8 mouse cellular contexts compared by ENCODE assay signal in the genomic region with DNA sequence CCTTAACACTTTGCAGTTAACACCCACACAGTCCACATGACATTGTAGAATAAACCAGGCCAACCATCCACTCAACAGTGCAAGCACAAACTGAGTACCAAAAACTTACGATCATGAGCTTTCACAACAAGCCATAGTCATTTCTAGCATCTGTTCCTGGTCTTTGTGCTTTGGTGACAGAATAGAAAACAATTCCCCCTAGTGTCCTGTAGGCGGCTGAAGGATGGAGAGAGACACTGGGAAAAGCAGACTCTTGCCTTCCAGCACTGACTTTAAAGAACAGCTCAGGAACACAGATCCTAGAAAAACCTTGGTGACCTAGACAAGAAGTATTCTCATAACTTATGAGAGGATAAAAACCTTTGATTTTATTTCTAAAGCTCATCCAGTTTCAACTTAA. TPM values are rescaled to one million over a fixed set of nuclear protein-coding genes. Genes with fewer than 3 reads are reported as not detected.
DNase-seq lines count a peak whose midpoint lies in the region; ATAC-seq and TF ChIP-seq lines count a peak whose summit lies in the region.

No protein-coding gene starts in this region.

- H3K9me3 ChIP-seq in limb, embryonic 12.5 days = no peaks in the 10 kb centered on the region
- H3K9me3 ChIP-seq in limb, embryonic 10.5 days (replicated peaks) = no peaks in the 10 kb centered on the region
- no peaks in the 10 kb centered on the region for H3K9me3 ChIP-seq in forebrain, postnatal 0 days (ENCODE audit: low read length)

- H3K9ac ChIP-seq in limb, embryonic 12.5 days (replicated peaks) = no peak overlapping the region
- peak overlapping the region; percentile 18; the same call in 1 of the 2 replicates for H3K9ac ChIP-seq in forebrain, postnatal 0 days

- H3K4me3 ChIP-seq in limb, embryonic 12.5 days (replicated peaks) = no peak overlapping the region
- no peak overlapping the region for H3K4me3 ChIP-seq in limb, embryonic 10.5 days
- peak overlapping the region; percentile 90 for H3K4me3 ChIP-seq in forebrain, postnatal 0 days (ENCODE audit: low read depth, low read length)

- no peaks in the 10 kb centered on the region for H3K27me3 ChIP-seq in limb, embryonic 12.5 days
- H3K27me3 ChIP-seq in limb, embryonic 10.5 days (ENCODE audit: low read depth, poor library complexity, severe bottlenecking) = no peaks in the 10 kb centered on the region
- H3K27me3 ChIP-seq in forebrain, postnatal 0 days (ENCODE audit: insufficient read depth, low read length) = no peaks in the 10 kb centered on the region

- peak overlapping the region; percentile 30; the same call in 1 of the 2 replicates for H3K4me2 ChIP-seq in limb, embryonic 12.5 days
- peak overlapping the region; percentile 73 for H3K4me2 ChIP-seq in forebrain, postnatal 0 days (ENCODE audit: low read depth)

- H3K27ac ChIP-seq in limb, embryonic 12.5 days = no peak overlapping the region
- no peak overlapping the region for H3K27ac ChIP-seq in limb, embryonic 10.5 days
- H3K27ac ChIP-seq in forebrain, postnatal 0 days (ENCODE audit: low read depth, low read length) = no peak overlapping the region

- H3K36me3 ChIP-seq in limb, embryonic 12.5 days = no peaks in the 10 kb centered on the region
- no peaks in the 10 kb centered on the region for H3K36me3 ChIP-seq in limb, embryonic 10.5 days
- H3K36me3 ChIP-seq in forebrain, postnatal 0 days (ENCODE audit: insufficient read depth) = no peaks in the 10 kb centered on the region

- no peak for ATAC-seq in CD4-positive, CD25-positive, alpha-beta regulatory T cell, adult 4 months
- ATAC-seq in limb, embryonic 12.5 days (ENCODE audit: insufficient number of reproducible peaks, insufficient read depth, low FRiP score, low TSS enrichment, low read depth) = no peak
- no peak for ATAC-seq in forebrain, postnatal 0 days

- peak; percentile 78 for TF ChIP-seq CTCF in forebrain, postnatal 0 days (IDR thresholded peaks at IDR 0.05; ENCODE audit: low read depth)

- WGBS in limb, embryonic 12.5 days = 20% methylated on average over 2 of the region's 2 CpGs
- 40% methylated on average over 2 of the region's 2 CpGs for WGBS in limb, embryonic 10.5 days
- 5% methylated on average over 2 of the region's 2 CpGs for WGBS in forebrain, postnatal 0 days

- peaks cover 15% of the 10 kb centered on the region for H3K4me1 ChIP-seq in limb, embryonic 12.5 days (replicated peaks)
- H3K4me1 ChIP-seq in limb, embryonic 10.5 days = peaks cover 27% of the 10 kb centered on the region
- H3K4me1 ChIP-seq in forebrain, postnatal 0 days (ENCODE audit: insufficient read depth) = peaks cover 19% of the 10 kb centered on the region

- DNase-seq in CD4-positive, CD25-positive, alpha-beta regulatory T cell, adult 2 months (ENCODE audit: low read depth, low spot score) = peak; percentile 1
- DNase-seq in limb, embryonic 10.5 days (ENCODE audit: low spot score) = no peak
- peak; percentile 52 for DNase-seq in forebrain, postnatal 0 days
- peak; percentile 39 for DNase-seq in lung, postnatal 36 days
- DNase-seq in thymus, postnatal 25 days = no peak
- DNase-seq in gastrocnemius, adult 8-10 months (ENCODE audit: low spot score in 2 of 2) = no peak

RNA-seq across cellular contexts. Expression of gene Large1, which starts 3.0 kb away (rescaled TPM):
- under 1 TPM in 1 of 2 experiments, not detected in 1; 0.32 TPM for polyA plus RNA-seq in CD4-positive, CD25-positive, alpha-beta regulatory T cell, adult 4 months (2017; shearing (Covaris generic))
- polyA plus RNA-seq in limb, embryonic 12.5 days (2016; fragmentation: Nextera tagmentation; extraction: Ambion mirVana) = 8.3 and 10.0 TPM in 2 replicates
- polyA plus RNA-seq in limb, embryonic 10.5 days (2016; fragmentation: Nextera tagmentation; extraction: Ambion mirVana) = 4.2 and 5.6 TPM in 2 replicates
- total RNA-seq in forebrain, postnatal 0 days (2014; rRNA removed) = 108 and 112 TPM in 2 replicates
- polyA plus RNA-seq in forebrain, postnatal 0 days (2015; fragmentation: Nextera tagmentation; extraction: Ambion mirVana) = 13.2 and 16.7 TPM in 2 replicates
- 10 to 100 TPM; 22.5 to 33.6 (median 27.7) TPM for total RNA-seq in gastrocnemius, adult 8-10 months (2022)

Comparison
In these comparisons a context has a peak if more than half of its experiments do, and no peak if none do; other contexts are left out.
1. DNase-seq: peak in CD4-positive, CD25-positive, alpha-beta regulatory T cell, adult 2 months (single experiment), forebrain, postnatal 0 days (single experiment) and lung, postnatal 36 days (single experiment); none in limb, embryonic 10.5 days (single experiment), thymus, postnatal 25 days (single experiment) and gastrocnemius, adult 8-10 months (0 of 2).